Mouse (Mus musculus) embryonic facial prominence, embryonic 10.5 days (tissue): ENCODE measurements around the gene Arhgap32. TPM values are rescaled to one million over a fixed set of nuclear protein-coding genes. Genes with fewer than 3 reads are reported as not detected.
A peak's percentile ranks its signal among the peaks of the same experiment; 100 is the strongest.
"Not testable (repeated sequence)": the region's sequence is repeated elsewhere in the genome, so short reads cannot be mapped to it uniquely, and the experiment has no call there.

Experiments used
- DNase-seq: peaks from one replicate; pipeline ENCODE4 v3.0.0-alpha.2; 2017; ENCODE audit warnings: low spot score
- H3K27ac ChIP-seq: fragments of 300-500 bp; sonication (generic); replicated peaks from 2 replicates; pipeline ENCODE4 v1.5.1; 2016; ENCODE audit warnings: mild to moderate bottlenecking
- H3K27me3 ChIP-seq: fragments of 300-500 bp; sonication (generic); replicated peaks from 2 replicates; pipeline ENCODE4 v1.6.1; 2016; ENCODE audit warnings: low read depth, mild to moderate bottlenecking; ENCODE audit not compliant: poor library complexity, severe bottlenecking
- H3K36me3 ChIP-seq: fragments of 300-500 bp; sonication (generic); replicated peaks from 2 replicates; pipeline ENCODE4 v1.6.1; 2016; ENCODE audit warnings: mild to moderate bottlenecking, moderate library complexity
- H3K4me1 ChIP-seq: fragments of 300-500 bp; sonication (generic); 2 replicates; pipeline ENCODE4 v1.6.1; 2016
- H3K4me3 ChIP-seq: fragments of 300-500 bp; sonication (generic); 2 replicates; pipeline ENCODE4 v1.5.1; 2016; ENCODE audit warnings: mild to moderate bottlenecking, moderate library complexity
- H3K9me3 ChIP-seq: fragments of 300-500 bp; sonication (generic); 2 replicates; pipeline ENCODE4 v1.6.1; 2016; ENCODE audit warnings: mild to moderate bottlenecking
- WGBS: fragments of 180-500 bp; shearing (Covaris S2); methylation state at CpG from one replicate; pipeline ENCODE4 v1.1.7; 2016; 5-methylcytosine and 5-hydroxymethylcytosine counted together
- polyA plus RNA-seq: library from polyadenylated mRNA; unstranded; fragments of >200 nt; fragmentation: Nextera tagmentation; extraction: Ambion mirVana; gene quantifications from 2 replicates; pipeline ENCODE4 v1.2.1, GENCODE M21; 2016

Arhgap32 gene
- polyA plus RNA-seq, 1 experiment from 2014 or later, result 4.0 TPM

GRCm38 (mm10) chr9:32142834-32143233, 26.9 kb downstream of the Arhgap32 start:
- peaks cover 13% of the 10 kb centered on the region for H3K4me1 ChIP-seq
- no peak for DNase-seq
- 62% methylated on average over 3 of the region's 3 CpGs for WGBS

GRCm38 (mm10) chr9:32143451-32143850, 27.5 kb downstream of the Arhgap32 start:
- Histone ChIP-seq H3K27me3 (no peaks in the 10 kb centered on the region), H3K4me1 (peaks cover 13% of the 10 kb centered on the region), H3K36me3 (no peaks in the 10 kb centered on the region), H3K4me3 (no peak overlapping the region), H3K27ac (no peak overlapping the region), H3K9me3 (no peaks in the 10 kb centered on the region)
- WGBS, result 75% methylated on average over 3 of the region's 3 CpGs
- no peak for DNase-seq

More at GRCm38 (mm10) chr9:32142834-32143233, 26.9 kb downstream of the Arhgap32 start:
- Histone ChIP-seq H3K9me3 (no peaks in the 10 kb centered on the region), H3K4me3 (no peak overlapping the region), H3K36me3 (no peaks in the 10 kb centered on the region), H3K27me3 (no peaks in the 10 kb centered on the region), H3K27ac (no peak overlapping the region)

GRCm38 (mm10) chr9:32146257-32146996, 30.5 kb downstream of the Arhgap32 start:
- Histone ChIP-seq H3K9me3 (no peaks in the 10 kb centered on the region), H3K4me1 (peaks cover 13% of the 10 kb centered on the region), H3K27me3 (no peaks in the 10 kb centered on the region), H3K36me3 (no peaks in the 10 kb centered on the region), H3K27ac (no peak overlapping the region), H3K4me3 (no peak overlapping the region)
- DNase-seq, result no peak
- 76% methylated on average over 12 of the region's 12 CpGs for WGBS

- WGBS, result 70% methylated on average over 3 of the region's 3 CpGs
- H3K27ac ChIP-seq, result no peak overlapping the region
Observed at GRCm38 (mm10) chr9:32149241-32149640, 33.3 kb downstream of the Arhgap32 start.

GRCm38 (mm10) chr9:32149836-32150642, 34.1 kb downstream of the Arhgap32 start:
- no peaks in the 10 kb centered on the region for H3K27me3 ChIP-seq
- H3K36me3 ChIP-seq, result peaks cover 2% of the 10 kb centered on the region; the same call in 1 of the 2 replicates
- no peak for DNase-seq
- 0 out of 2 replicates have a peak, but pooled peaks cover 5% of the 10 kb centered on the region for H3K4me1 ChIP-seq
- no peak overlapping the region for H3K27ac ChIP-seq
- WGBS, result 92% methylated on average over 11 of the region's 11 CpGs
- H3K9me3 ChIP-seq, result no peaks in the 10 kb centered on the region
- H3K4me3 ChIP-seq, result no peak overlapping the region

More at GRCm38 (mm10) chr9:32149241-32149640, 33.3 kb downstream of the Arhgap32 start:
- Histone ChIP-seq H3K9me3 (no peaks in the 10 kb centered on the region), H3K4me3 (no peak overlapping the region), H3K36me3 (peaks cover 2% of the 10 kb centered on the region; the same call in 1 of the 2 replicates), H3K27me3 (no peaks in the 10 kb centered on the region), H3K4me1 (0 out of 2 replicates have a peak, but pooled peaks cover 5% of the 10 kb centered on the region)
- DNase-seq, result no peak

GRCm38 (mm10) chr9:32154727-32155371, 38.9 kb downstream of the Arhgap32 start:
- no peaks in the 10 kb centered on the region for H3K9me3 ChIP-seq
- H3K27me3 ChIP-seq, result no peaks in the 10 kb centered on the region
- DNase-seq, result no peak
- H3K4me1 ChIP-seq, result no peaks in the 10 kb centered on the region
- peaks cover 2% of the 10 kb centered on the region; the same call in 1 of the 2 replicates for H3K36me3 ChIP-seq
- H3K4me3 ChIP-seq, result no peak overlapping the region
- WGBS, result 83% methylated on average over 3 of the region's 3 CpGs
- H3K27ac ChIP-seq, result no peak overlapping the region

- WGBS, result 89% methylated on average over 4 of the region's 4 CpGs
Observed at GRCm38 (mm10) chr9:32156706-32157105, 40.8 kb downstream of the Arhgap32 start.

GRCm38 (mm10) chr9:32157201-32157600, 41.3 kb downstream of the Arhgap32 start:
- Histone ChIP-seq H3K27me3 (no peaks in the 10 kb centered on the region), H3K4me3 (no peak overlapping the region), H3K9me3 (no peaks in the 10 kb centered on the region), H3K4me1 (no peaks in the 10 kb centered on the region), H3K36me3 (peaks cover 2% of the 10 kb centered on the region; the same call in 1 of the 2 replicates), H3K27ac (no peak overlapping the region)
- WGBS, result 83% methylated on average over 3 of the region's 3 CpGs
- DNase-seq, result no peak

More at GRCm38 (mm10) chr9:32156706-32157105, 40.8 kb downstream of the Arhgap32 start:
- no peaks in the 10 kb centered on the region for H3K27me3 ChIP-seq
- no peaks in the 10 kb centered on the region for H3K9me3 ChIP-seq
- no peak overlapping the region for H3K27ac ChIP-seq
- H3K4me3 ChIP-seq, result no peak overlapping the region
- DNase-seq, result no peak
- H3K36me3 ChIP-seq, result peaks cover 2% of the 10 kb centered on the region; the same call in 1 of the 2 replicates
- no peaks in the 10 kb centered on the region for H3K4me1 ChIP-seq

- Histone ChIP-seq H3K27me3 (no peaks in the 10 kb centered on the region), H3K4me3 (no peak overlapping the region), H3K9me3 (no peaks in the 10 kb centered on the region), H3K36me3 (peaks cover under 1% of the 10 kb centered on the region; the same call in 1 of the 2 replicates), H3K27ac (no peak overlapping the region), H3K4me1 (no peaks in the 10 kb centered on the region)
- 27% methylated on average over 3 of the region's 3 CpGs for WGBS
- peak; percentile 74 for DNase-seq
Observed at GRCm38 (mm10) chr9:32158837-32159543, 43.1 kb downstream of the Arhgap32 start.

GRCm38 (mm10) chr9:32159724-32160123, 43.8 kb downstream of the Arhgap32 start:
- H3K4me1 ChIP-seq, result no peaks in the 10 kb centered on the region
- H3K27me3 ChIP-seq, result no peaks in the 10 kb centered on the region
- 78% methylated on average over 3 of the region's 3 CpGs for WGBS
- H3K36me3 ChIP-seq, result no peaks in the 10 kb centered on the region
- no peak for DNase-seq
- H3K27ac ChIP-seq, result no peak overlapping the region
- H3K4me3 ChIP-seq, result no peak overlapping the region
- H3K9me3 ChIP-seq, result no peaks in the 10 kb centered on the region

GRCm38 (mm10) chr9:32162792-32163191, 46.9 kb downstream of the Arhgap32 start:
- 83% methylated on average over 2 of the region's 2 CpGs for WGBS
- DNase-seq, result no peak
- Histone ChIP-seq H3K36me3 (peaks cover 4% of the 10 kb centered on the region), H3K9me3 (no peaks in the 10 kb centered on the region), H3K27me3 (no peaks in the 10 kb centered on the region), H3K4me3 (no peak overlapping the region), H3K27ac (no peak overlapping the region), H3K4me1 (no peaks in the 10 kb centered on the region)

- DNase-seq, H3K36me3 ChIP-seq, H3K4me1 ChIP-seq, H3K9me3 ChIP-seq, H3K27ac ChIP-seq, H3K4me3 ChIP-seq, H3K27me3 ChIP-seq: not testable (repeated sequence)
- 87% methylated on average over 6 of the region's 6 CpGs for WGBS
Observed at GRCm38 (mm10) chr9:32163820-32164219, 47.9 kb downstream of the Arhgap32 start.
